Mouse (Mus musculus): ENCODE measurements around the gene Npb.

DNA sequence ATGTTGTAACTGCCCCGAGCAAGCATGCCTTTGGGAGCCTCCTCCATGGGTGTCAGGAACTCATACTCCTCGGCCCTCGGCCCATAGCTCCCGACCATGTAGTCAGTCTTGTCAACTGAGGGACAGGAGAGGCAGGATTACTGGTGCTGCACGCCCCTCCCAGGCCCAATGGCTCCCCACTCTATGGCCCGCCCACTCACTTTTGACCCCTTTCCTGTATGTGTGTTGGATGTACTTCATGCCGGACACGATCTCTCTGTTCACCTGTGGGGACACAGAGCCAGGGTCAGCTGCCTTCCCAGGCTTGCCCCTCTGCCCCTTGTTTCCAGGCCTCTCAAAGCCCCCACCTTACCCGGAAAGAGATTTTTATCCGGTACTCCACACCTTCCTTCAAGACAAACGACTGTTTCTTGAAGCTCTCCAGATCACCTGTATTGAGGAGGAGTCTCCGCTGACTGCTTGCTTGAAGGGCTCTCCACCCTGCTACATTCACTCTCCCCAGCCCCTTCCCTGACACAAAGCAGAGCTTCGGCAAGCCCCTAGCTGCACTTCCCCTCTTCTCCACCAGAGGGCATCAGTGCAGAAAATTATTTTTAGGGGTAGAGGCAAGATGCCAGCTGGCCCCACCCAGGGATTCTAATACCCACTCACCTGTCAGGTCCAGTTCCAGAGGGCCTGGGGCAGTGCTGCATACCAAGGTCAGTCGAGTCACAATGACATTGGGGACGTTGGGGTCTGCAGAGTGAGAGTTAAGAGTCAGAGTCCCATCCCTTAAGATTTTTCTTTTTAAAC, 28.8 kb upstream of the Npb start:
- 0 out of 2 replicates have a peak, but pooled peaks have one; percentile 12 for TF ChIP-seq ZC3H11A (IDR thresholded peaks at IDR 0.05; ENCODE audit: borderline replicate concordance, low read depth, low read length)
- no peak for TF ChIP-seq CHD2 (IDR thresholded peaks at IDR 0.05; ENCODE audit: low read depth, low read length)
